Mouse (Mus musculus): ENCODE data around the gene Syt17. TPM values are rescaled to one million over a fixed set of nuclear protein-coding genes. Genes with fewer than 3 reads are reported as not detected.

Syt17 gene
- polyA plus RNA-seq, 1 experiment from 2014 or later, result 30.0 TPM

GRCm38 (mm10) chr7:118437101-118437802, 10.8 kb downstream of the Syt17 start:
- TF ChIP-seq CTCF (IDR thresholded peaks at IDR 0.05), result peak; percentile 89
- DNase-seq (ENCODE audit: low read depth, low spot score) (no peak), ATAC-seq (no peak)
- CTCF ChIA-PET, result interaction anchor here (0.7 to 2.5 kb wide), 17 partner anchors 9 to 133 kb away, joined by 3 to 8 read pairs (median 4); partner anchors contain the start of gene Syt17
- H3K27me3 ChIP-seq, result no peaks in the 10 kb centered on the region
- POLR2A ChIA-PET, result interaction anchor here (0.5 to 1.4 kb wide), 4 partner anchors 8 to 247 kb away, joined by 3 to 7 read pairs (median 3); no protein-coding TSS in a partner anchor
- in situ Hi-C loops (cut with MboI; ENCODE audit: low pct_unique_long_range_greater_than_20kb), result no loop called here

DNA sequence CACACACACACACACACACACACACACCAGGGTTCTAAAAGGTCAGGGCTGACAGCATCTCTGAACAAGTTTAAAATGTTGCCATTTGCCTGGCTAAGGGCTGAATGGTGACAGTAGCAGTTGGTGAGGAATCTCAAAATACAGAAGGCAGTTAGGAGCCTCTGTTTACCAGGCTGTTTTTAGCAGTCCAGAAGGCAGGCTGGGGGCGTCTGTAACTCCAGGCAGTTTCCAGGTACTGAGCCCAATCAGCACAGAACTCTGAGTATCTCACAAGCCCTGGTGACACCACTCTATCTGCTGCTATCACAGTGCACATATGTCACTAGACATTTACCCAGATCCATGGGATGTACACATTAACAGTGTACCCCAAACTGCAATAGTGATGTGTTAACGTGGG, 19.1 kb downstream of the Syt17 start:
- ChIA-PET CTCF (no interaction called here), POLR2A (interaction anchor here (1.1 kb wide), 1 partner anchor 9 kb away, joined by 3 read pairs; no protein-coding TSS in a partner anchor)
- DNase-seq (ENCODE audit: low read depth, low spot score), result no peak
- ATAC-seq, result no peak
- H3K27me3 ChIP-seq, result no peaks in the 10 kb centered on the region
- in situ Hi-C loops (cut with MboI; ENCODE audit: low pct_unique_long_range_greater_than_20kb), result no loop called here
- no peak for TF ChIP-seq CTCF (IDR thresholded peaks at IDR 0.05)

- ChIA-PET POLR2A (interaction anchor here (0.5 to 0.9 kb wide), 3 partner anchors 10 to 110 kb away, joined by 3 to 13 read pairs (median 4); no protein-coding TSS in a partner anchor), CTCF (interaction anchor here (1.2 to 2.5 kb wide), 4 partner anchors 17 to 122 kb away, joined by 3 to 8 read pairs (median 3); no protein-coding TSS in a partner anchor)
- no peaks in the 10 kb centered on the region for H3K27me3 ChIP-seq
- in situ Hi-C loops (cut with MboI; ENCODE audit: low pct_unique_long_range_greater_than_20kb), result no loop called here
- ATAC-seq (no peak), DNase-seq (ENCODE audit: low read depth, low spot score) (no peak)
- TF ChIP-seq CTCF (IDR thresholded peaks at IDR 0.05), result no peak
Measured at GRCm38 (mm10) chr7:118419491-118420180, 28.4 kb downstream of the Syt17 start.

DNA sequence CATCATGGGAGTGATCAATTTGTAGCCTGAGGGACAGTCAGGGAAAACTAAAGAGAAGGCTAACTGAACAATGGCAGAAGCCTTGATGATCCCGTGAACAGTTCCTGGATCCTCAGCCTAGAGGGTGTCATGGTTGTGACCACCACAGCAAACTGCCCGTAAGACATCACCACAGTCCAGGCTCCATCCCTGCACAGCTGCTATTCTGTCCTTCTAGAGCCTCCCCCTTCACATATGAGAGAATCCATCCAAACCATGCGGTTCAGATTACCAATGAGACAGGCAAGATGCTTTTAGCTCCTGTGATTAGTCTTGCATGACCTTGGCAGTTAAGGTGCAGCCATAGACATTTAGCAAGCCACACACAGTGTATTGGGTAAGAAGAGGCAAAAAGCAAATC, 33.8 kb downstream of the Syt17 start:
- in situ Hi-C loops (cut with MboI; ENCODE audit: low pct_unique_long_range_greater_than_20kb), result no loop called here

DNA sequence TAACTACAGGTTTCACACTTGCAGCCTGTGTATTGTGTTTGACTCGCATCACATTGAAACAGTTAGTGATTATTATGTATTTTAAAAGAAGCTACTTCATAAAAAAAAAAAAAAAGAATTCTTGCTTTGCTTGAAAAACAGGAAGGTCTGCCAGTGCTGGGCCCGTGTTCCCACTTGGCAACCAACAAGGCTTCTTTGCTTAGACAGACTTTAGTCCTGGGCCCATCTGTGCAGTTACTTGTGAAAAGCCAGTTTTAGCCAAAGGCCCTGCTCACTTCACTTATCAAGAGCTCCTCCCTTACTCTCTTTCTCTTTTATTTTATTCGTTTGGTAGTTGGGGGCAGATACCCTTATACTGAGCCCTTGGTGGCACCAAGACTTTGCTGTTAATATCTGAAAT, 36.1 kb downstream of the Syt17 start:
- no peak for ATAC-seq
- in situ Hi-C loops (cut with MboI; ENCODE audit: low pct_unique_long_range_greater_than_20kb), result no loop called here
- ChIA-PET CTCF (no interaction called here), POLR2A (interaction anchor here (0.7 kb wide), 1 partner anchor 34 kb away, joined by 4 read pairs; no protein-coding TSS in a partner anchor)
- DNase-seq (ENCODE audit: low read depth, low spot score), result no peak
- H3K27me3 ChIP-seq, result no peaks in the 10 kb centered on the region
- TF ChIP-seq CTCF (IDR thresholded peaks at IDR 0.05), result no peak

More for the DNA sequence above, 33.8 kb downstream of the Syt17 start:
- no peaks in the 10 kb centered on the region for H3K27me3 ChIP-seq
- POLR2A ChIA-PET, result interaction anchor here (1.2 kb wide), 1 partner anchor 10 kb away, joined by 4 read pairs; no protein-coding TSS in a partner anchor
- CTCF ChIA-PET, result interaction anchor here (1.1 to 1.2 kb wide), 2 partner anchors 23 to 117 kb away, joined by 3 to 4 read pairs; no protein-coding TSS in a partner anchor
- DNase-seq (ENCODE audit: low read depth, low spot score), result no peak
- no peak for ATAC-seq
- TF ChIP-seq CTCF (IDR thresholded peaks at IDR 0.05), result no peak

DNA sequence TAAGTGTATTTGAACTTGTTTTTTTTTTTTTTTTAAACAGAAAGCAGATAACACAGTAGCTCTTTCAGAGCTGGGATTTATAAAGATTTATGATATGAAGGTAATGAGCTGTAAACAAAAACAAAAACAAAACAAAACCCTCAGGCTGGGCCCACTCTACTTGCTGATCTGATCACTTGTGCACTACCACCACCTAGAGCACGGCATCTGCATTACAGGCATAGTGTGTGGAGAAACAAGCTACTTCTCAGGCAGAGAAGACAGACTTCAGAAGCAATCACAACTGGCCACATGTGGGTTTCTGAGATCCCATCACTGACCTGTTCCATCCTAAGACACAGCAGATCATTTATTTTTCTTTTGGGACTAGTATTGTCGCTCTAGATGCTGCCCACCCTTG, 38.6 kb downstream of the Syt17 start:
- CTCF ChIA-PET, result interaction anchor here (0.6 to 2.0 kb wide), 14 partner anchors 12 to 109 kb away, joined by 3 to 26 read pairs (median 4); no protein-coding TSS in a partner anchor
- DNase-seq (ENCODE audit: low read depth, low spot score), result no peak
- POLR2A ChIA-PET, result interaction anchor here (0.7 kb wide), 1 partner anchor 35 kb away, joined by 4 read pairs; no protein-coding TSS in a partner anchor
- no peaks in the 10 kb centered on the region for H3K27me3 ChIP-seq
- in situ Hi-C loops (cut with MboI; ENCODE audit: low pct_unique_long_range_greater_than_20kb), result loop anchor here (5.0 kb wide), 1 partner anchor 102 kb away; no protein-coding TSS in a partner anchor
- ATAC-seq, result no peak
- TF ChIP-seq CTCF (IDR thresholded peaks at IDR 0.05), result peak; percentile 71

DNA sequence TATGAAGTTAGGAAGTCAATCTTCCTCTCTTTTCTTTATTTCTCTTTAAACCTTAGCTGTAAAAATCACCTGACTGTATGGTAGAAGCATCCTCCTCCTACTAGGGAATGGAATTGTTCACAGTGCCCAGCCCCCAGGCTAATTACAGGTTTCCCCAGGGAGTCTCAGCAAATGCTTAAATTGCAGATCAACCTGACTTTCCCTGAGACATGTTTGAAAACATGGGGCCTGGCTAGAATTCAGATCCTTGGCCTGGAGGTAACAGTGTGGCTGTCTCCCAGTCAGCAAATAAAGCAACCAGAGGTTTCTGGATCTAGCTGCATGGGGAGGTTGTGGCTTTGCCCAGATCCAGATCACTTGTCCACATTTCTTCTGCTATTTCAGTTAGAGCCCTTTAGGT, 42.8 kb downstream of the Syt17 start:
- CTCF ChIA-PET, result interaction anchor here (1.2 kb wide), 1 partner anchor 8 kb away, joined by 3 read pairs; no protein-coding TSS in a partner anchor
- ATAC-seq (no peak), DNase-seq (ENCODE audit: low read depth, low spot score) (no peak)
- TF ChIP-seq CTCF (IDR thresholded peaks at IDR 0.05), result no peak
- H3K27me3 ChIP-seq, result no peaks in the 10 kb centered on the region
- in situ Hi-C loops (cut with MboI; ENCODE audit: low pct_unique_long_range_greater_than_20kb), result loop anchor here (5.0 kb wide), 1 partner anchor 98 kb away; no protein-coding TSS in a partner anchor
- POLR2A ChIA-PET, result interaction anchor here (0.6 to 1.0 kb wide), 2 partner anchors 17 to 101 kb away, joined by 3 to 4 read pairs; no protein-coding TSS in a partner anchor

DNA sequence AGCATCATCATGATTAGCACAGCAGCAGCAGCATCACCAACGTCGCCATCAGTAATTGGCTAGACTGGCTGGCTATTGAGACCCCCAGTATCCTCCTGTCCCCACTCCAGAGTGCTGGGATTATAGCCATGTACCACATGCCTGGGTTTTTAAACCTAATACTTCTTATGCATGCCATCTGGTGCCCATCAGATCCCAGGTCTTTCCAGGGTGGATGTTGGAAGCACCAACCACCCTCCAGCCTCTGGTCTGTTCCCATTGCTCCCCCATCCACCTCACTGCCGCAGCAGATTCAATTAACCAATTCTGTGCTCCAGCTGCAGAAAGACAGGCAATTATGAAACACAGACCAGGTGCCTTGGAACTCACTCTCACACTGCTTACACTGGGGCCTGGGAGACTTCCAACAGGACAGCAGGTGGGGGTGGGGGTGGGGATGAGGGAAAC, 45.4 kb downstream of the Syt17 start:
- H3K27me3 ChIP-seq, result no peaks in the 10 kb centered on the region
- DNase-seq (ENCODE audit: low read depth, low spot score) (no peak), ATAC-seq (no peak)
- in situ Hi-C loops (cut with MboI; ENCODE audit: low pct_unique_long_range_greater_than_20kb), result no loop called here
- ChIA-PET POLR2A (no interaction called here), CTCF (interaction anchor here (1.3 kb wide), 1 partner anchor 14 kb away, joined by 3 read pairs; no protein-coding TSS in a partner anchor)
- no peak for TF ChIP-seq CTCF (IDR thresholded peaks at IDR 0.05)

GRCm38 (mm10) chr7:118401949-118402348, 46.1 kb downstream of the Syt17 start:
- ChIA-PET POLR2A (no interaction called here), CTCF (interaction anchor here (1.3 kb wide), 1 partner anchor 15 kb away, joined by 3 read pairs; no protein-coding TSS in a partner anchor)
- no peak for TF ChIP-seq CTCF (IDR thresholded peaks at IDR 0.05)
- ATAC-seq (no peak), DNase-seq (ENCODE audit: low read depth, low spot score) (no peak)
- in situ Hi-C loops (cut with MboI; ENCODE audit: low pct_unique_long_range_greater_than_20kb), result no loop called here
- H3K27me3 ChIP-seq, result no peaks in the 10 kb centered on the region

DNA sequence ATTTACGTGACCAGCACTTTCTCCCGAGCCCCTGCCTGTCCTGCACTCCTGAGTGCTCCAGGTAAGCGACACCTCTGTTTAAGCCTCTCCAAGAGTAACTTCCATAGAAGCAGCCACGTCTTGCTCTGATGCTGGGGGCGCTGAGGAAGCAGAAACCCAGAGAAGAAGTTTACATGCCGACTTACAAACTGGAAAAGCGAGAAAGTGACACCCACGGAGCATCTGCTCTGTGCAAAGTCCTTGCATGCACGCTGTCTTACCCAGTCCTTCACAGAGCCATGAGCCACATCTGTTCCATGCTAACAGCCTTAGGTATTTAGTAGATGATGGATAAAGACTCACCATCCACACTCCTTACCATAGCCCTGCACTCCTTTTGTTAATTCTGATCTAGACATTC, 48.3 kb downstream of the Syt17 start:
- in situ Hi-C loops (cut with MboI; ENCODE audit: low pct_unique_long_range_greater_than_20kb), result no loop called here
- DNase-seq (ENCODE audit: low read depth, low spot score) (no peak), ATAC-seq (no peak)
- POLR2A ChIA-PET, result no interaction called here
- H3K27me3 ChIP-seq, result no peaks in the 10 kb centered on the region
- TF ChIP-seq CTCF (IDR thresholded peaks at IDR 0.05), result no peak
- CTCF ChIA-PET, result no interaction called here

Measured in Patski (cell line).